Mouse (Mus musculus): Measurements from ENCODE around the gene AL607142.1. TPM values are rescaled to one million over a fixed set of nuclear protein-coding genes. Genes with fewer than 3 reads are reported as not detected.

Gene AL607142.1
- total RNA-seq, 2 experiments from 2014 or later: not detected

- no peak for DNase-seq (ENCODE audit: low spot score in 2 of 2)
- intact Hi-C loops (cut with DNase I): no loop called here
These were observed 77.0 kb downstream of the AL607142.1 start for GRCm38 (mm10) chr4:120141810-120142209.

DNA sequence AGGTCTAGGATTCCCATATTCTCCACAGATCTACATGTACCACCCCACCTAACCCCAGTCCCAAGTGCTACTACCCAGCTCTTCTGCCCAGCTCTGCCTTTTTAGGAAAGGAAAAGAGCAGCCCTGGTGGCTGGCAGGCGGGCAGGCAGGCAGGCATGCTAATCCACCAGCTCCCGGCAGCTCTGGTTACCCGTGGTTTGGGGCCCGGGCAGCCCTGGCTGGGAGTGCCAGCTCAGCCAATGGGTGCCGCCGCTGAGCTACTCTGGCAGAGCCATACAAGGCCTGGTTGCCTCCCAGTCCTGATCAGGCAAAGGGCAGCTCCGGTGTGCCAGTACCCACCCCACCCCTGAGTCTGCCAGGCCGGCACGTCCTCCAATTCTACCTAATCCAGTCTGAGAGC lies 78.1 kb downstream of the AL607142.1 start:
- intact Hi-C loops (cut with DNase I): no loop called here
- DNase-seq (ENCODE audit: low spot score in 2 of 2): no peak

Other genes starting within 250 kb of the AL607142.1 start
- gene Edn2, start 96.2 kb downstream of the AL607142.1 start, total RNA-seq (2021): not detected
- gene Foxo6, start 222.4 kb downstream of the AL607142.1 start, total RNA-seq (2021): 10 to 100 TPM; 14.7 to 22.4 TPM

All from left cerebral cortex, postnatal 14 days (tissue).